Mouse (Mus musculus) sigmoid colon, adult 10 weeks (tissue): ENCODE results near the gene Pelp1. TPM values are rescaled to one million over a fixed set of nuclear protein-coding genes. Genes with fewer than 3 reads are reported as not detected.

Experiments used
- polyA plus RNA-seq: library from polyadenylated mRNA; stranded (reverse); fragments of 350-450 nt; fragmentation: Illumina TruSeq; extraction: RNeasy Lipid Tissue Mini Kit (QIAGEN cat#74804); gene quantifications from one replicate; pipeline ENCODE4 v1.2.3, GENCODE M21; 2014; ENCODE audit warnings: low read depth, low replicate concordance

The Pelp1 gene
- 6.3 TPM for polyA plus RNA-seq

GRCm38 (mm10) chr11:70409594-70410296 lies at the start of gene Pelp1:
Gene Pelp1 (minus strand): TSS chr11:70410031.

DNA sequence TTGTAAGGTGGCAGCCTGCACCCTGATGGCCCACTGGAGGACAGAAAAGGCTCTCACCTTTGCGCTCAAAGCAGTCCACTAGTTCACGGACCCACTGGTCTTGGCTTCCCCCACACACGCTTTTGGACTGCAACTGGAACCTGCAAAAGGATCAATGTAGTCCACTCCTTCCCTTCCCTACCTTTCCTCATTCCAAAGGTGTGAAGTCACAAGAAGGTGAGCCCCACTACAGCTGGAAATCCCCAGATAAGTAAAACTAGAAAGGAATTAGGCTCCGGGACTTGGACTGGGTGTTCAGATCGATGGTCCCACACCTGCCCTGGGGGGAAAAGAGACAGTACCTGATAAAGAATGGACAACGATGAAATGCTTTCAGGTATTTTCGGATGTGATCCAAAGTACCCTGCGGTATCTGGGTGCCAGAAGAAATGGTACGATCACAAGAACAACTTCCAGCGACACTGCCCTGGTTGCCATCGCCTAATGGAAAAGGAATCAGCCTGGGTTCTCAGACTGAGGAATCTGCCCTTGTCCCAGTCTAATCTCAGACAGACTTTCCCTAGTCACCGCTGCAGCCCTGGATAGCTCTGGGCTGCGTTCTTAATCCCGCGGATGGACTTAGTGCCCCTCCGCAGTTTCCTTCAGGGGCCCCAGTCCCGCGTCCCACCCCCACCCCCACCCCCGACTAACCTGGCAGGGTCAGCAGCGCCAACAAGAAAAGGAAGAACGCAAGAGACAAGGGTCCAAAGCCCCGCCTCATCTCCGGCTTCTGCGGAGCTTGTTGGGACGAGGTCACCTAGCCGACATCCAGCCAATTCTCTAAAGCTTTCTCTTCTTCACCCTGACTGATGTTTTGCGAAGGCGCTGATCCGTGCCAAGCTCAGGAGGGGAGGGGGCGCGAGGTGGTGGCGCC lies 49.1 kb upstream of the Pelp1 start, which contains the start of gene Zmynd15:
Gene Zmynd15 (plus strand): TSS at position 746 of the 913 bp plus-strand sequence.

GRCm38 (mm10) chr11:70451797-70452498 lies 42.1 kb upstream of the Pelp1 start, which contains the start of gene Med11:
Gene Med11 (plus strand): TSS chr11:70451919.

DNA sequence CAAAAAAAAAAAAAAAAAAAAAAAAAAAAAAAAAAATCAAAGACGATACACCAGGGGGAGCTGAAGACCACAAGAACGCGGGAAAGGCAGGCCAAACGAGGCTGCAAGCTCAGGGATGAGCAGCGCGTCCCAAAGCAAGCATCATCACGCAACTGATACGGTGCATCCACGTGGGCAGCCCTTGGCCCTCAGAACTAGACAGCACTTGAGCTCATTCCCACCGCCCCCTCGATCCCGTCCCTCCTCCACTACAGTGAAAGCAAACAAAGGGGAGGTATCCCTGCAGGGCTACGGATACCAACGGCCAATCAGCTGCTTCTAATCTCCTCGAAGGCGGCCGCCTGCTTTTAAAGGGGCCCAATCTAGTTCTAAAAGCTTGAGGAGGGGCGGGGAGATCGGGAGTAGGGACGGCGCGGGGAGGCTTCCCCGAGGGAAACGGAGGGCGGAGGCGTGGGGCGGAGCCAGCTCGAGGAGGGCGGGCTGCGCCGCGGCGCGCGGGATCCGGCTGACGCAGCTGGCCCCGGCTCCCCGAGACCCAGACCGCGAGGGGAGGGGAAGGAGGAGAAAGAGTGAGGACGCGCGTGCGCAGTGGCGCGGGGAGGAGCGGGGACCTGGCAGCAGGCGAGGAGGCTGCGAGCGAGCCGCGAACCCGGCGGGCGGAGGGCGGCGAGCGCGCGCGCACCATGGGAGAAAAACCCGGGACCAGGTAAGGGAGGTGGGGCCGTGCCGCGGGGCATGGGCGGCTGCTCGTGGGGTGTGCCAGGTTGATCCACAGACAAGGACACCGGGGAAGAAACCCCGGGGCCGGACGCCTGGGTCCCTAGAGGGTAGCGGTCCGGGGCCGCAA lies 22.4 kb upstream of the Pelp1 start, which contains the start of gene Arrb2:
Gene Arrb2 (plus strand): TSS at position 588 of the 847 bp plus-strand sequence.

GRCm38 (mm10) chr11:70351868-70352267 lies 58.0 kb downstream of the Pelp1 start, which contains the start of gene Alox15:
Gene Alox15 (minus strand): TSS chr11:70352031.

Other genes starting within 250 kb of the Pelp1 start
- gene Slc16a11, start 197.3 kb downstream of the Pelp1 start, polyA plus RNA-seq: 0.69 TPM
- 3.1 TPM for gene Slc16a13, start 189.0 kb downstream of the Pelp1 start, polyA plus RNA-seq
- gene Bcl6b, start 180.2 kb downstream of the Pelp1 start, polyA plus RNA-seq: 2.3 TPM
- gene 0610010K14Rik, start 172.1 kb downstream of the Pelp1 start, polyA plus RNA-seq: 1.8 TPM
- gene Gm21988, start 170.2 kb downstream of the Pelp1 start, polyA plus RNA-seq: 0.69 TPM
- 24.0 TPM for gene Rnasek, start 170.2 kb downstream of the Pelp1 start, polyA plus RNA-seq
- 1.3 TPM for gene Alox12, start 154.7 kb downstream of the Pelp1 start, polyA plus RNA-seq
- gene Alox12e, start 87.4 kb downstream of the Pelp1 start, polyA plus RNA-seq: not detected
- 5.9 TPM for gene Alox15, start 58.0 kb downstream of the Pelp1 start, polyA plus RNA-seq
- gene Arrb2, start 22.6 kb upstream of the Pelp1 start, polyA plus RNA-seq: 0.47 TPM
- gene Med11, start 41.9 kb upstream of the Pelp1 start, polyA plus RNA-seq: 8.1 TPM
- gene Zmynd15, start 49.4 kb upstream of the Pelp1 start, polyA plus RNA-seq: 0.28 TPM
- gene Cxcl16, start 50.0 kb upstream of the Pelp1 start, polyA plus RNA-seq: 12.0 TPM
- gene Tm4sf5, start 95.2 kb upstream of the Pelp1 start, polyA plus RNA-seq: 1.6 TPM
- gene Vmo1, start 104.6 kb upstream of the Pelp1 start, polyA plus RNA-seq: not detected
- not detected for gene Gltpd2, start 109.2 kb upstream of the Pelp1 start, polyA plus RNA-seq
- gene Psmb6, start 115.3 kb upstream of the Pelp1 start, polyA plus RNA-seq: 16.2 TPM
- not detected for gene Gm40193, start 122.9 kb upstream of the Pelp1 start, polyA plus RNA-seq
- gene Pld2, start 130.0 kb upstream of the Pelp1 start, polyA plus RNA-seq: 0.85 TPM
- gene Mink1, start 152.8 kb upstream of the Pelp1 start, polyA plus RNA-seq: 4.6 TPM
- gene 4930544D05Rik, start 205.8 kb upstream of the Pelp1 start, polyA plus RNA-seq: not detected
- gene Chrne, start 209.2 kb upstream of the Pelp1 start, polyA plus RNA-seq: not detected
- gene Gp1ba, start 229.1 kb upstream of the Pelp1 start, polyA plus RNA-seq: not detected
- 43.3 TPM for gene Rnf167, start 237.2 kb upstream of the Pelp1 start, polyA plus RNA-seq
- 26.7 TPM for gene Slc25a11, start 237.4 kb upstream of the Pelp1 start, polyA plus RNA-seq
- gene Pfn1, start 244.6 kb upstream of the Pelp1 start, polyA plus RNA-seq: 141 TPM
- gene Eno3, start 247.2 kb upstream of the Pelp1 start, polyA plus RNA-seq: 22.6 TPM